Mouse (Mus musculus) skeletal muscle tissue, adult 2 months (tissue): ENCODE data around the gene Bola3.

Experiments used
- DNase-seq: peaks from one replicate; pipeline ENCODE4 v3.0.0-alpha.2; 2012; ENCODE audit warnings: low read depth, low spot score

Gene Bola3

GRCm38 (mm10) chr6:83394122-83394521 is 45.2 kb downstream of the Bola3 start:
- DNase-seq: no peak

GRCm38 (mm10) chr6:83395544-83396229 is 46.7 kb downstream of the Bola3 start:
- no peak for DNase-seq

- DNase-seq: no peak
Observed at GRCm38 (mm10) chr6:83396711-83397110, 47.8 kb downstream of the Bola3 start.

- DNase-seq: no peak
Observed at GRCm38 (mm10) chr6:83397728-83398127, 48.8 kb downstream of the Bola3 start.

- no peak for DNase-seq
Observed at GRCm38 (mm10) chr6:83399790-83400189, 50.8 kb downstream of the Bola3 start.

- no peak for DNase-seq
Observed at GRCm38 (mm10) chr6:83403481-83403880, 54.5 kb downstream of the Bola3 start.

- no peak for DNase-seq
Observed at GRCm38 (mm10) chr6:83404571-83404970, 55.6 kb downstream of the Bola3 start.

GRCm38 (mm10) chr6:83405511-83406064 is 56.6 kb downstream of the Bola3 start:
- DNase-seq: no peak

GRCm38 (mm10) chr6:83408510-83408909 is 59.6 kb downstream of the Bola3 start:
- DNase-seq: no peak
